Mouse (Mus musculus): ENCODE measurements around the gene Upf2. TPM values are rescaled to one million over a fixed set of nuclear protein-coding genes. Genes with fewer than 3 reads are reported as not detected.
A peak's percentile ranks its signal among the peaks of the same experiment; 100 is the strongest.
"Not testable (repeated sequence)": the region's sequence is repeated elsewhere in the genome, so short reads cannot be mapped to it uniquely, and the experiment has no call there.

Gene Upf2
- polyA plus RNA-seq, 1 experiment, result 2.4 TPM

GRCm38 (mm10) chr2:5965972-5966371 lies 14.7 kb downstream of the Upf2 start:
- Histone ChIP-seq H3K27me3 (ENCODE audit: control insufficient read depth, insufficient read depth, low read length) (no peaks in the 10 kb centered on the region), H3K36me3 (ENCODE audit: control insufficient read depth, insufficient read depth, low read length) (peaks cover 12% of the 10 kb centered on the region), H3K27ac (ENCODE audit: insufficient read depth, low read length) (no peak overlapping the region), H3K4me1 (ENCODE audit: control insufficient read depth, insufficient read depth, insufficient read length) (no peaks in the 10 kb centered on the region), H3K4me3 (ENCODE audit: extremely low read depth, insufficient read depth, insufficient read length) (no peak overlapping the region)
- WGBS, result 94% methylated on average over 3 of the region's 3 CpGs
- TF ChIP-seq POLR2A (IDR thresholded peaks at IDR 0.05; ENCODE audit: low read depth, low read length) (no peak), CTCF (IDR thresholded peaks at IDR 0.05; ENCODE audit: extremely low read depth, insufficient read depth, insufficient read length, insufficient replicate concordance) (no peak)
- no peak for DNase-seq (ENCODE audit: low read depth in 1 of 2, low spot score in 2 of 2)

GRCm38 (mm10) chr2:5970629-5971028 lies 19.4 kb downstream of the Upf2 start:
- 93% methylated on average over 3 of the region's 3 CpGs for WGBS
- DNase-seq (ENCODE audit: low read depth in 1 of 2, low spot score in 2 of 2); H3K4me1 ChIP-seq (ENCODE audit: control insufficient read depth, insufficient read depth, insufficient read length); H3K36me3 ChIP-seq (ENCODE audit: control insufficient read depth, insufficient read depth, low read length); H3K4me3 ChIP-seq (ENCODE audit: extremely low read depth, insufficient read depth, insufficient read length); H3K27me3 ChIP-seq (ENCODE audit: control insufficient read depth, insufficient read depth, low read length); H3K27ac ChIP-seq (ENCODE audit: insufficient read depth, low read length): not testable (repeated sequence)

- no peaks in the 10 kb centered on the region for H3K27me3 ChIP-seq (ENCODE audit: control insufficient read depth, insufficient read depth, low read length)
- no peak overlapping the region for H3K27ac ChIP-seq (ENCODE audit: insufficient read depth, low read length)
- no peak overlapping the region for H3K4me3 ChIP-seq (ENCODE audit: extremely low read depth, insufficient read depth, insufficient read length)
- 91% methylated on average over 4 of the region's 4 CpGs for WGBS
- H3K4me1 ChIP-seq (ENCODE audit: control insufficient read depth, insufficient read depth, insufficient read length), result no peaks in the 10 kb centered on the region
- peaks cover 23% of the 10 kb centered on the region for H3K36me3 ChIP-seq (ENCODE audit: control insufficient read depth, insufficient read depth, low read length)
- no peak for TF ChIP-seq POLR2A (IDR thresholded peaks at IDR 0.05; ENCODE audit: low read depth, low read length)
- TF ChIP-seq CTCF (IDR thresholded peaks at IDR 0.05; ENCODE audit: extremely low read depth, insufficient read depth, insufficient read length, insufficient replicate concordance), result no peak
- DNase-seq (ENCODE audit: low read depth in 1 of 2, low spot score in 2 of 2), result no peak
Observed at GRCm38 (mm10) chr2:5977532-5977931, 26.3 kb downstream of the Upf2 start.

- DNase-seq (ENCODE audit: low read depth in 1 of 2, low spot score in 2 of 2), result peak; percentile 5 to 15
- Histone ChIP-seq H3K4me1 (ENCODE audit: control insufficient read depth, insufficient read depth, insufficient read length) (no peaks in the 10 kb centered on the region), H3K27ac (ENCODE audit: insufficient read depth, low read length) (no peak overlapping the region), H3K27me3 (ENCODE audit: control insufficient read depth, insufficient read depth, low read length) (no peaks in the 10 kb centered on the region), H3K4me3 (ENCODE audit: extremely low read depth, insufficient read depth, insufficient read length) (no peak overlapping the region), H3K36me3 (ENCODE audit: control insufficient read depth, insufficient read depth, low read length) (peaks cover 13% of the 10 kb centered on the region)
- TF ChIP-seq POLR2A (IDR thresholded peaks at IDR 0.05; ENCODE audit: low read depth, low read length), result no peak
- TF ChIP-seq CTCF (IDR thresholded peaks at IDR 0.05; ENCODE audit: extremely low read depth, insufficient read depth, insufficient read length, insufficient replicate concordance), result no peak
- WGBS, result 17% methylated on average over 5 of the region's 5 CpGs
Observed at GRCm38 (mm10) chr2:5995538-5995937, 44.3 kb downstream of the Upf2 start.

- Histone ChIP-seq H3K27me3 (ENCODE audit: control insufficient read depth, insufficient read depth, low read length) (no peaks in the 10 kb centered on the region), H3K27ac (ENCODE audit: insufficient read depth, low read length) (no peak overlapping the region), H3K36me3 (ENCODE audit: control insufficient read depth, insufficient read depth, low read length) (peaks cover 10% of the 10 kb centered on the region), H3K4me1 (ENCODE audit: control insufficient read depth, insufficient read depth, insufficient read length) (no peaks in the 10 kb centered on the region), H3K4me3 (ENCODE audit: extremely low read depth, insufficient read depth, insufficient read length) (no peak overlapping the region)
- TF ChIP-seq POLR2A (IDR thresholded peaks at IDR 0.05; ENCODE audit: low read depth, low read length) (no peak), CTCF (IDR thresholded peaks at IDR 0.05; ENCODE audit: extremely low read depth, insufficient read depth, insufficient read length, insufficient replicate concordance) (no peak)
- DNase-seq (ENCODE audit: low read depth in 1 of 2, low spot score in 2 of 2), result no peak
- WGBS, result 90% methylated on average over 3 of the region's 3 CpGs
Observed at GRCm38 (mm10) chr2:6003949-6004348, 52.7 kb downstream of the Upf2 start.

- 94% methylated on average over 5 of the region's 5 CpGs for WGBS
Observed at GRCm38 (mm10) chr2:6014532-6014931, 63.3 kb downstream of the Upf2 start.

GRCm38 (mm10) chr2:6015182-6015581 lies 63.9 kb downstream of the Upf2 start:
- not testable (repeated sequence) for H3K36me3 ChIP-seq (ENCODE audit: control insufficient read depth, insufficient read depth, low read length); H3K27ac ChIP-seq (ENCODE audit: insufficient read depth, low read length); H3K27me3 ChIP-seq (ENCODE audit: control insufficient read depth, insufficient read depth, low read length); H3K4me1 ChIP-seq (ENCODE audit: control insufficient read depth, insufficient read depth, insufficient read length); H3K4me3 ChIP-seq (ENCODE audit: extremely low read depth, insufficient read depth, insufficient read length); DNase-seq (ENCODE audit: low read depth in 1 of 2, low spot score in 2 of 2)
- 89% methylated on average over 6 of the region's 6 CpGs for WGBS

More at GRCm38 (mm10) chr2:6014532-6014931, 63.3 kb downstream of the Upf2 start:
- Histone ChIP-seq H3K4me3 (ENCODE audit: extremely low read depth, insufficient read depth, insufficient read length) (no peak overlapping the region), H3K27ac (ENCODE audit: insufficient read depth, low read length) (no peak overlapping the region), H3K36me3 (ENCODE audit: control insufficient read depth, insufficient read depth, low read length) (peaks cover 6% of the 10 kb centered on the region), H3K4me1 (ENCODE audit: control insufficient read depth, insufficient read depth, insufficient read length) (no peaks in the 10 kb centered on the region), H3K27me3 (ENCODE audit: control insufficient read depth, insufficient read depth, low read length) (no peaks in the 10 kb centered on the region)
- no peak for DNase-seq (ENCODE audit: low read depth in 1 of 2, low spot score in 2 of 2)
- TF ChIP-seq CTCF (IDR thresholded peaks at IDR 0.05; ENCODE audit: extremely low read depth, insufficient read depth, insufficient read length, insufficient replicate concordance) (no peak), POLR2A (IDR thresholded peaks at IDR 0.05; ENCODE audit: low read depth, low read length) (no peak)

All from spleen, adult 2 months (tissue).